Mouse (Mus musculus): ENCODE results near the gene Trnp1.
"Not testable (repeated sequence)": the region's sequence is repeated elsewhere in the genome, so short reads cannot be mapped to it uniquely, and the experiment has no call there.

Trnp1 gene

DNA sequence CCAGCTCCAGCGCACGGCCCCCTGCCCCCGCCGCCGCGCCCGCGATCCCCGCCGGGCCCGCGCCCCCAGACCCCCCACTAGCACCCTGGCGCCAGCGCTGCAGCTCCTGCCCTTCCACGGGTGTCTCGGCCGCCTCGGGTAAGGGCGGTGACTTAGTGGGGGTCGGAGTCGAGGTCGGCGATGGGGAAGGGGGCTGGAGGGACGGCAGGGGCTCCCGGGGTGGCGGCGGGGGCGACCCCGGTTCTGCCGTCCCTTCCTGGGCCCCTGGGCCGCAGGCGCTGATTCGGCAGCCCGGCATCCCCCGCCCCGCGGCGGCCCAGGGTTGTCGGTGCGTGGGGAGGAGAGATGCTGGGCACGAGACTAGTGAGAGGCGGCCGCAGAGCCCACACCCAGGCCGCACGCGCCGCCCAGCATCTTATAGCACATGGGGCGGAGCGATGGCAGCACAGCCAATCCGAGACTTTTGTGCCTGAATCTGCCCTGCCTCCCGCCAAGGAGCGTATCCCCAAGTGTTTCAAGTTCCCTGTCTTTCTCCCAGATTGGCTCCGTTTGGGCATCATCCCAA, at the start of gene Trnp1:
TSS of gene Trnp1 (minus strand) at position 391 of the 565 bp plus-strand sequence.
- peak; percentile 80 for DNase-seq (ENCODE audit: low spot score)

- DNase-seq (ENCODE audit: low spot score) = peak; percentile 96
Measured at GRCm38 (mm10) chr4:133545272-133546231, 47.2 kb upstream of the Trnp1 start, which contains the start of gene Nudc. TSS of gene Nudc (minus strand) at chr4:133545996.

GRCm38 (mm10) chr4:133536652-133537051, 38.3 kb upstream of the Trnp1 start:
- no peak for DNase-seq (ENCODE audit: low spot score)

DNA sequence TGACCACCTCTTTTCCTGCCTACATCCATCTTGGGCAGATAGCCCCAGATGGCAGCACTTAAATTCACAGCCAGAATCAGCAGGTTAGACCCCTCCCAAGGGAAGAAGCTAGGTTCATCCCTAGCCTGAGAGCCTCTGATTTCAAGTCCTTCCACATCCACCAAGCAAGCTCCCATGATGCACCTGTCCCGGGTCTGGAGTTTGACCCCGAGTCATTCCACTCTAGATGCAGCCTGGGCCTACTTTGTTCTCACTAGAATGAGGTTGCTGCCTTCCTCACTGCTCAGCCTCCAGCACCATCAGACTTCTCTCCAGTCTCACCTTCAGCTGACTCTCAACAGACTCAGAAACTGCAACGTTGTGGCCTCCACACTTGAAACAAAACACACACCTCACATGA, 37.7 kb upstream of the Trnp1 start:
- no peak for DNase-seq (ENCODE audit: low spot score)

- no peak for DNase-seq (ENCODE audit: low spot score)
Measured at GRCm38 (mm10) chr4:133532777-133533176, 34.4 kb upstream of the Trnp1 start.

GRCm38 (mm10) chr4:133527788-133528187, 29.4 kb upstream of the Trnp1 start:
- DNase-seq (ENCODE audit: low spot score) = no peak

- no peak for DNase-seq (ENCODE audit: low spot score)
Measured at GRCm38 (mm10) chr4:133521502-133521901, 23.2 kb upstream of the Trnp1 start.

DNA sequence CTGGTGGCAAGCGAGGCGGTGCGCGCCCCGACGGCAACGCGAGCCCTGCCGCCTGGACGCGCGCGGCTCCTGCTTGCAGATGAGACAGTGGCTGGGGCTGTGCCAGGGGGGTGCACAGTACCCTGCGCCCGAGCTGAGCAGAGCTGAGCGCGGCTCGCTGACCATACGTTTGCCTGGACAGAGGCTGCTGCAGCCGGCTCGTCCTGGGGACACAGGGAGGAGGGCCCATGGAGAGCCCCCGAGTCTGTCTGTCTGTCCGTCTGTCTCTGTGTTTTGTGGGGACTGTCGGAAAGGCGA, 21.0 kb upstream of the Trnp1 start:
- DNase-seq (ENCODE audit: low spot score) = no peak

DNA sequence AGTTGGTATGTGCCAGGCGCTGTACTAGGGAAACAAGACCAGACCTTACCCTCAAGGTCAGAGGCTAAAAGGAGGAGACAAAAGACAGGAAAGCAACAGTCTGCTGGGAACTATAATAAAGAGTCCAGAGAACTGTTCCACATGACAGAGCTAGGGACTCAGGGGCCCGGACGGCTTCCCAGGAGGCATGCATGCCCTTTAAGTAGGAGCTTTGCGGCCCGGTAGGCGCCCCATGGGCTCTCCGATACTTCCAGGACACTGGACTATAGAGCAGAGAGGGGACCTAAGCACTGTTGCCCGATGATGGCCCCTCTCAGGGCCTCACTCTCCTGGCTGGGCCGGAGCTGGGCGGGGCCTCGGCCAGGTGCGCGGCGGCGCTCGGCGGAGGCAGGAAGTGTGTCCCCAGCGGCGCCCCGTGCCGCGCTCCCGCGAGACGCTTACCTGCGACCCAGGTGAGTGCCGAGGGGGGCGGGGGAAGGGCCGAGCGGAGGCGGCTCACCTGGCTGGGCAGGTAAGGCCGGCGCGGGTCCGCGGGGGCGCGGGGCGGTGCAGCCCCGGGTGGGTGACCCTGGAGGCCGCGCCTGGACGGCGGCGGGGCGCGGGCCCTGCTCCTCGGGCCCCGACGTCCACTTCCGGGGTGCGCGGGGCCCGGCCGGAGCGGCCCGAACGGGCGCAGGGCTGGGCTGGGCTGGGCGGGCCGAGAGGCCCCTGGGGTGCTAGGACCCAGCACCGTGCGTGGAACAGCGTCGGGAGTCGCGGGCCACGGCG, 20.4 kb upstream of the Trnp1 start, which contains the start of gene Kdf1:
TSS of gene Kdf1 (plus strand) at position 363 of the 768 bp plus-strand sequence.
- no peak for DNase-seq (ENCODE audit: low spot score)

DNA sequence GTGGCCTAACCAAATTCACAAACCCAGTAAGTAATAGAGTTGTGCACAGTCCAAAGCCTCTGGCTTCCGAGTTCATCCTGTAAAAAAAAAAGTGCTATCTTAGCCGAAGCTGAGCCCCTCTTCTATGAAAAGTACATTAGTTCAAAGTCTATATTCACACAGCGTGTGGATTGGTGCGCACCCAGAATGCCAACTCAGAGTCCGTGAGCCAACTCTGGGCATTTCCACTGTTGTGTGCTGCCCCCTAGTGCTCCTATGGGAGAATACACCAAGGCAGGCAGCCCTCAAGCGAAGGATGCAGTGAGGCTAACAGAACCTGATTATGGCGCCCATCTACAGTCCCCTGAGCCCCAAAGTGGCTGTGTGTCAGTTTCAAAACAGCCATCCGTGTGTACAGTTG, 14.6 kb upstream of the Trnp1 start:
- DNase-seq (ENCODE audit: low spot score) = peak; percentile 78

DNA sequence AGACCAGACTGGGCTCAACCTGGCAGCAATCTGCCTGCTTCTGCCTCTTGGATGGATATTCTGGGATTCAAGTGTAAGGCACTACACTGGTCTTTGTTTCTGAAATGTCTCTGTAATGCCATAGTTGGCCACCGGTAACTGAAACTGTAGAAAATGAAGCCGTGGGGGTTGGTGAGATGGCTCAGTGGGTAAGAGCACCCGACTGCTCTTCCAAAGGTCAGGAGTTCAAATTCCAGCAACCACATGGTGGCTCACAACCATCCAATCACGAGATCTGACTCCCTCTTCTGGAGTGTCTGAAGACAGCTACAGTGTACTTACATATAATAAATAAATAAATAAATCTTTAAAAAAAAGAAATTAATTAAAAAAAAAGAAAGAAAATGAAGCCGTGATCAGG, 14.2 kb upstream of the Trnp1 start:
- not testable (repeated sequence) for DNase-seq (ENCODE audit: low spot score)

GRCm38 (mm10) chr4:133511050-133511449, 12.7 kb upstream of the Trnp1 start:
- no peak for DNase-seq (ENCODE audit: low spot score)

DNA sequence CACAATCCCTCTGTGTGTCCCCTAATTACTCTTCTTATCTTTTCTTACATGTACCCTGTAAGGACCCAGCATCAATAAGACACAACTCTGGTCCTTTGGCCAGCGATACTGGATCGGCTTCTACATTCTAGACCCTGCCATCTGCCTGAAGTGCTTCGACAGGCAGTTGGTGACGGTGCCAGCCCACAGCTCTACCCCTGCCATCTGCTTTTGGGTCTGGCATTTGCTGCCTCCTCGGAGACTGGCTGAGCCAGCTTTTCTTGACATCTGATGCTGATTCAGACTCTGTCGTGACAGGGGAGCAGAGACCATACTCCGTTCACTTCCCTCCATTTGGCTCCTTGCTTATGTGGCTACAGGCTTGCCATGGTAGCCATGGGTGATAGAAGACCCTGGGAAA, 10.6 kb upstream of the Trnp1 start:
- DNase-seq (ENCODE audit: low spot score) = no peak

- DNase-seq (ENCODE audit: low spot score) = peak; percentile 68
Measured at GRCm38 (mm10) chr4:133506573-133506972, 8.2 kb upstream of the Trnp1 start.

DNA sequence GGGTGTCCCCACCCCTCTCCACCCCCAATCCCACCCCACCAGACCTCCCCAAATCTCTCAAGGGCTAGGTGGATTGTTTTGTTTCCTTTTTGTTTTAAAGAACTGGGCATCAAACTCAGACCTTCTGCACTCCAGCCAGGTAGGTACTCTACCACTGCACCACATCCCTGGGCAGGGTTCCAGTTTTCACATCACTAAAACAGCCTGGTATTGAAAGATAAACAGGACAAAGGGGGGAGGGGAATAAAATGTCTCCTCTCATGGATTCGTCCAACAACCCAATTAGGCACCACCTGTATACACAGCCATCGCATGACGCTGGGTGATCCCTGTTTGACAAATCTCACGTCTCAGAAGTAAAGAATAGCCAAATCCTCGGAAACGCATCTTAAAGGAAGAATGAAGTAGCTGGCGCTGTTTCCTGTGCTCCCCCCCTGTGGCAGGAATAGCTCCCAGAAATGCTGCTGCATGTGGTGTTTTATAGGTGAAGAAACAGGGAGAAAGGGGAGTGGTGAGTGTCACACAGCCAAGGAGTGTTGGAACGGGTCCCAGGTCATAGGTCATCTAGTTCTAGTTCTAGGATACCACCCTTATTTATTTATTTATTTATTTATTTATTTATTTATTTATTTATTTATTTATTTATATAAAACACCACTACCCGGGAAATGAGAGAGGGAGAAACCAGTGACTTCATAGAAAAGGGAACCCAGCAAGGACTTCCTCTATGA, 6.6 kb upstream of the Trnp1 start:
- no peak for DNase-seq (ENCODE audit: low spot score)

DNA sequence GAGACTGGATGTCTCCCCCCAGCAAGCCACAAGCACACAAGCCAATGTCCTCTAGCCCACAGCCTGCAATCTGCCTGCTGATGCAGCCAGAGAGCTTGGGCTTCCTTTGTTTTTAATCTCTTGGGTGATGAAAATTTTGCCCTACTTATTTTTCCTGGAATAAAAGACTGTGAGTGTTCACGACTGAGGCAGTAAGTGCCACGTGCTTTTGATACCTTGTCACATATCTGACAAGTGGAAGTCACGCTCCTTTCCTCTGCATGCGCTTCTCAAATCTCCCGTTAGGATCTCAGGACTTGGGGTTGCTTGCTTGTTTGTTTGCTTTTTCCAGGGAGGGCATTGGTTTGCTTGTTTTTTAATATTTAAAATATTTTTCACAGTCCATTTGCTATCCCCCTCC, 6.0 kb upstream of the Trnp1 start:
- DNase-seq (ENCODE audit: low spot score) = no peak

- no peak for DNase-seq (ENCODE audit: low spot score)
Measured at GRCm38 (mm10) chr4:133501514-133501913, 3.2 kb upstream of the Trnp1 start.

DNA sequence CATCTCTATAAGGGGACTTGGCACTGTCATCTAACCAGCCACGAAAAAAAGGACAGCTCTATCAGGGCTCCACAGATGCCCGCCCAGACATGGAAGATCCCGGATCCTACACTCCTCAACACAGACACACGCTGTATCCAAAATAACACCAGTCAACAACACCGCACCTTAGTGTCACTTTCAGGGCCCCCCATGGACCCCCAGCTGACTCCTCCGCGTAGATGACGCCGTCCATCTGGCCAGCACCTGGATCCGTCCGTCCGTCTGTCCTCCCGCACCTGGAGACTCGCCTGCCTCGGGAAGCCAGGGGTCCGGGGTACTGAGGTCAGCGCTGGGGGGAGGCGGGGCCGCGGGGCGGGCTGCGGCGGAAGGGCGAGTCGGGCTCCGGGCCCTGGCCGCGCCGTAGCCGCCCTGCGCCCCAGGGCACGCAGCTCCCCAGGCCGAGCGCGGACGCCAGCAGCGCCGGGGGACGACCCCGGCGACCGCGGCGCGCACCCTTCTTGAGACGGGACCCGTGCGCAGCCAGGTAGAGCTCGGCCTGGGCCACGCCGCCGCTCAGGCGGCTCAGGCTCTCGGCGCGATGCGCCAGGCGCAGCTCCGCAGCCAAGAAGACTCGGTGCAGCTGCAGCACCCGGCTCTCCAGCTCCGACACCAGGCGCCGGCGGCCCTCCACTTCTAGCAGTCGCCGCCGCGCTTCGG, 740 bp downstream of the Trnp1 start:
- DNase-seq (ENCODE audit: low spot score) = no peak

- no peak for DNase-seq (ENCODE audit: low spot score)
Measured at GRCm38 (mm10) chr4:133496738-133497445, 1.5 kb downstream of the Trnp1 start.

- DNase-seq (ENCODE audit: low spot score) = no peak
Measured at GRCm38 (mm10) chr4:133495711-133496110, 2.6 kb downstream of the Trnp1 start.

DNA sequence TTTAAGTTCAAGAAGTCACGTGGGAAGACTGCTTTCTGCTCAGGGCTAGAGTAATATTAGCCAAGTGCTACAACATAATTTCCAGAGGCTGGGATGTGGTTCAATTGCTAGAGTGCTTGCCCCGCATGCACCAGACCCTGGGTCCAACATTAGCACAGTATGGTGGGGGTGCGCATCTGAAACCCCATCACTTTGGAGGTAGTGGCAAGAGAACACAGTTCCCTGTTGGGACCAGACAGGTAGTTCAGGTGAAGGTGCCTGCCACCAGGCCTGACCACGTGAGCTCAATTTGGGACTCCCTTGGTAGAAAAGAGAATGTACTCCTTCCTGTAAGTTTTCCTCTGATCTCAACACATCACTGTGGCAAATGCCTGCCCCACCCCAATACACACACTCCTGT, 3.5 kb downstream of the Trnp1 start:
- no peak for DNase-seq (ENCODE audit: low spot score)

Measured in T-cell, adult 2 months (primary cell).